Mouse (Mus musculus): Measurements from ENCODE around the gene Aldob. TPM values are rescaled to one million over a fixed set of nuclear protein-coding genes. Genes with fewer than 3 reads are reported as not detected.

Aldob gene
- polyA plus RNA-seq, 1 experiment from 2014 or later, result not detected

DNA sequence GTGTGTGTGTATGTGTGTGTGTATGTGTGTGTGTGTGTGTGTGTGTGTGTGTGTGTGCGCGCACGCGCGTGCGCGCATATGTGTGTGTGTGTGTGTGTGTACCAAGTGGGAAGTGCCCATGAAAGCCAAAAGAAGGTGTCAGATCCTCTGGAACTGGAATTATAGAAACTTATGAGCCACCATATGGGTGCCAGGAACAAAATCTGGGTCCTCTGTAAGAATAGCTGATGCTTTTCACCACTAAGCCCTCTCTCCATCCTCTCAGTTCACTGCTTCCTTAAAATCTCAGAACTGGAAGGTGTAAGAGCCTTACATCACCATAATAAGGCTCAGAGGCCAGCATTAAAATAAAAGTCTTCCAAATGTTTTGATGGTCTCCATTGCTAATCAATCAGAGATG lies 8.0 kb upstream of the Aldob start:
- Histone ChIP-seq H3K9me3 (replicated peaks) (no peaks in the 10 kb centered on the region), H3K36me3 (no peaks in the 10 kb centered on the region), H3K4me3 (no peak overlapping the region), H3K27ac (replicated peaks) (no peak overlapping the region), H3K4me1 (no peaks in the 10 kb centered on the region), H3K27me3 (ENCODE audit: low read depth, poor library complexity, severe bottlenecking) (no peaks in the 10 kb centered on the region)
- WGBS, result 97% methylated on average over 7 of the region's 7 CpGs
- no peak for DNase-seq (ENCODE audit: low spot score)

DNA sequence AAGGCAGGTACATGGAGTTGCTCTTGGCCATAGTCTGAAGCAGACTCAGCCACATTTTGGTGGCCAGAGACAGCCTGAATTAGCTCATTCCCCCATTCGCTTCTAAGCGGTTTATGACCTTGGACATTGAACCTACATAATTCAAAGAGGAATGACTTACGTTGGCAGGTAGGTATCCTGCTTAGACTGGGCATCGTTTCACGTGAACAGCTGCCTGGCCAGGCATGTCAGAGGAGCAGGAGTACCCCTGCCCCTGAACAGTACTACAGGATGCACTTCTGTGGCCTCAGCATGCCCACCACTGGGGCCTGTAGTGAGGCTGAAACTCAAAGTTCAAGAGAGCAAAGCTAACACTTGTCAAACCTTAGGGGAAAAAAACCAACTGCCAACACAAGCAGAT lies 4.0 kb upstream of the Aldob start:
- H3K27ac ChIP-seq (replicated peaks), result no peak overlapping the region
- DNase-seq (ENCODE audit: low spot score), result no peak
- no peaks in the 10 kb centered on the region for H3K4me1 ChIP-seq
- H3K27me3 ChIP-seq (ENCODE audit: low read depth, poor library complexity, severe bottlenecking), result no peaks in the 10 kb centered on the region
- no peaks in the 10 kb centered on the region for H3K36me3 ChIP-seq
- WGBS, result 93% methylated on average over 5 of the region's 5 CpGs
- no peak overlapping the region for H3K4me3 ChIP-seq
- H3K9me3 ChIP-seq (replicated peaks), result no peaks in the 10 kb centered on the region

- Histone ChIP-seq H3K4me3 (no peak overlapping the region), H3K27me3 (ENCODE audit: low read depth, poor library complexity, severe bottlenecking) (no peaks in the 10 kb centered on the region), H3K27ac (replicated peaks) (no peak overlapping the region), H3K9me3 (replicated peaks) (no peaks in the 10 kb centered on the region), H3K4me1 (no peaks in the 10 kb centered on the region), H3K36me3 (no peaks in the 10 kb centered on the region)
- 86% methylated on average over 7 of the region's 7 CpGs for WGBS
- no peak for DNase-seq (ENCODE audit: low spot score)
These were observed 1.7 kb downstream of the Aldob start for GRCm38 (mm10) chr4:49547544-49548219.

DNA sequence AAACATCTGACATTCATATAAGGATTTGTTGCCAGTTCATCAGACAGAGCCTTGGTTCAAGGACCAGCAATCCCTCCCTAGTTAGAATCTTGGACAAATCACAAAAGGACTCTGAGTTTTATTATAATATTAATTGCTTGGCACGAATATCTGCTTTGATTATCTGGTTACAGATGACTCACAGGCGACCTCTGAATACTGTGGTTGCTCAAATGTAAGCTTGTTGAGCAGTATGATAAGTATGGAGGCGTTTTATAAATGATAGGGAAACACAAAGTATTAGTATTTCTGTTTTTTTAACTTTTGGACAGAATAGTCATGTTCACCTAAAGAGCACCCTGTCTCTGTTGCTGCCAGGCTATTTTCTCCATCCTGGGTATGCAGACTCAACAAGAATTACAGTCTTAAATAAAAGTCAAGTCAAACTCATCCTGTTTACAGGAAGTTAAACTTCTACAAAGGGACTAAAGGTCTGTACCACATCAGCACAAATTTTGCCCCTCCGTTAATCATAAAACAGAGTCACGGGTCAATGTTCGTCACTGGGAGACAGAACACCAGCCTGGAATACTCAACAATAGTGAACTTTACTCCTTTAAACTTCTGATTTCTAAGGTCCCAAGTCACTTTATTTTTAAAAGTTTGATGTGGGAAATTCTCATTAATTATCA lies 2.3 kb downstream of the Aldob start:
- Histone ChIP-seq H3K9me3 (replicated peaks) (no peaks in the 10 kb centered on the region), H3K27me3 (ENCODE audit: low read depth, poor library complexity, severe bottlenecking) (no peaks in the 10 kb centered on the region), H3K4me1 (no peaks in the 10 kb centered on the region), H3K27ac (replicated peaks) (no peak overlapping the region), H3K4me3 (no peak overlapping the region), H3K36me3 (no peaks in the 10 kb centered on the region)
- 83% methylated on average over 6 of the region's 6 CpGs for WGBS
- DNase-seq (ENCODE audit: low spot score), result no peak

DNA sequence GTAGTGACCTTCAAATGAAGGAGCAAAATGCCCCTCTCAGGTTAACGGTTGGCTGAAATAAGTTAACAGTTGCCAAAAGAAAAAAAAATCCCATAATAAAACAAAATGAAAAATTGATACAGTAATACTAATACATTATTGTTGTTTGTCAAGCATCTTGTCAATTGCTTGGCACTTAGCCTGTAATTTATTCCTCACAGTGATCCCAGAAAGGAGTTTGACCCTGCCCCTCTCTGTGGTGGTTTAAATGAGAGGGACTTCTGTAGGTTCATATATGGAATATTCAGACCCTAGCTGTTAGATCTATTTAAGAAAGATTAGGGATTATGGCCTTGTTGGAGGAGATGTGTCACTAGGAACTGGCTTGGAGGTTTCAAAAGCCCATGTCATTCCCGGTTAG lies 3.3 kb downstream of the Aldob start:
- DNase-seq (ENCODE audit: low spot score), result no peak
- no peaks in the 10 kb centered on the region for H3K36me3 ChIP-seq
- 91% methylated on average over 2 of the region's 2 CpGs for WGBS

GRCm38 (mm10) chr4:49540966-49541365 lies 8.4 kb downstream of the Aldob start:
- no peak for DNase-seq (ENCODE audit: low spot score)
- Histone ChIP-seq H3K4me1 (no peaks in the 10 kb centered on the region), H3K4me3 (no peak overlapping the region), H3K36me3 (no peaks in the 10 kb centered on the region), H3K9me3 (replicated peaks) (no peaks in the 10 kb centered on the region), H3K27ac (replicated peaks) (no peak overlapping the region), H3K27me3 (ENCODE audit: low read depth, poor library complexity, severe bottlenecking) (no peaks in the 10 kb centered on the region)
- 78% methylated on average over 3 of the region's 3 CpGs for WGBS

More for the DNA sequence above, 3.3 kb downstream of the Aldob start:
- H3K27ac ChIP-seq (replicated peaks), result no peak overlapping the region
- no peaks in the 10 kb centered on the region for H3K9me3 ChIP-seq (replicated peaks)
- H3K4me3 ChIP-seq, result no peak overlapping the region
- H3K4me1 ChIP-seq, result no peaks in the 10 kb centered on the region
- H3K27me3 ChIP-seq (ENCODE audit: low read depth, poor library complexity, severe bottlenecking), result no peaks in the 10 kb centered on the region

GRCm38 (mm10) chr4:49539665-49540064 lies 9.7 kb downstream of the Aldob start:
- DNase-seq (ENCODE audit: low spot score), result no peak
- no peaks in the 10 kb centered on the region for H3K27me3 ChIP-seq (ENCODE audit: low read depth, poor library complexity, severe bottlenecking)
- no peak overlapping the region for H3K27ac ChIP-seq (replicated peaks)
- H3K36me3 ChIP-seq, result no peaks in the 10 kb centered on the region
- 81% methylated on average over 6 of the region's 6 CpGs for WGBS
- no peak overlapping the region for H3K4me3 ChIP-seq
- no peaks in the 10 kb centered on the region for H3K9me3 ChIP-seq (replicated peaks)
- H3K4me1 ChIP-seq, result no peaks in the 10 kb centered on the region

DNA sequence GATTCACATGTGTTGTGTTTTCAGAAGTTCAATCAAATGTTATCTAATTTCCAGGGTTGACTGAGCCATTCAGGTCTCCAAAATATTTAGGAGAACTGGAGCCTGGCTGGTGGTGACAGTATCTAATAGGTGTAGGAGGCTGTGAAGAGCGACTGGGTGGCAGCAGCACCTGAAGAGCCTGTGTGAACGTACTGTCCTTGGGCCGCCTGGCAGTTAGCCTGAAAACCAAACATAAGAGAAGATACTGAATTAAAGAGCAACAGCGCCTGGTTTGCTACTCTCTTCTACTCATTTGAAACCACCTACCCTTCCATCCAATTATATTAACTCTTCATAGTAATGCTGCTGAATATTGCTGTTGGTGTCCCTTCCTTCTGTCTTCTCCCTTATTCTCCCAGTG lies 12.7 kb downstream of the Aldob start:
- Histone ChIP-seq H3K9me3 (replicated peaks) (no peaks in the 10 kb centered on the region), H3K27ac (replicated peaks) (no peak overlapping the region), H3K4me3 (no peak overlapping the region), H3K27me3 (ENCODE audit: low read depth, poor library complexity, severe bottlenecking) (no peaks in the 10 kb centered on the region), H3K36me3 (peaks cover 10% of the 10 kb centered on the region), H3K4me1 (no peaks in the 10 kb centered on the region)
- WGBS, result 90% methylated on average over 4 of the region's 4 CpGs
- no peak for DNase-seq (ENCODE audit: low spot score)

DNA sequence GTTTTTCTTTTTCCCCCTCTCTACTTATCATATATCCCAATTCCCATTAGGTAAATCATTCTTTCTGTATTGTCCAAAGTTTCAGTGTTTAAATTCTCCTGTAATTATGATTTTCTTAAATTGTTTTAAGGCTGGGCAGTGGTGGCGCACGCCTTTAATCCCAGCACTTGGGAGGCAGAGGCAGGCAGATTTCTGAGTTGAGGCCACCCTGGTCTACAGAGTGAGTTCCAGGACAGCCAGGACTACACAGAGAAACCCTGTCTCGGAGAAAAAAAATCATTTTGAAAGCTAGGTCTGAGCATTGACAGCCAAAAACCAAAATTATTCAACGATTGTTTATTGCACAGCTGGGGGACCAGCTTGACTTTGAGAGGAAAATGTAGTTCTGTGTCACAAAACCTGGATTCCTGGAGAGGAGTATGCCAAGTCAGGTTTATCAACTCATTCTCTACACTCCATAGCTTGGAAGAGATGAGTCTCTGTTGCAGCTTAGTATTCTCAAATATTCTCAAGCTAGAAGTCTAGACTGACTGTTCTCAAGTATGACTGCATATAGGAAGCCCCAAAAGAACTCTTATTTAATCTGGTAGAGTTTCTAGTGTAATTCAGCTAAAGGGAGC lies 13.6 kb downstream of the Aldob start:
- Histone ChIP-seq H3K27ac (replicated peaks) (no peak overlapping the region), H3K36me3 (peaks cover 18% of the 10 kb centered on the region), H3K27me3 (ENCODE audit: low read depth, poor library complexity, severe bottlenecking) (no peaks in the 10 kb centered on the region), H3K9me3 (replicated peaks) (no peaks in the 10 kb centered on the region), H3K4me1 (no peaks in the 10 kb centered on the region), H3K4me3 (no peak overlapping the region)
- WGBS, result 93% methylated on average over 4 of the region's 4 CpGs
- no peak for DNase-seq (ENCODE audit: low spot score)

DNA sequence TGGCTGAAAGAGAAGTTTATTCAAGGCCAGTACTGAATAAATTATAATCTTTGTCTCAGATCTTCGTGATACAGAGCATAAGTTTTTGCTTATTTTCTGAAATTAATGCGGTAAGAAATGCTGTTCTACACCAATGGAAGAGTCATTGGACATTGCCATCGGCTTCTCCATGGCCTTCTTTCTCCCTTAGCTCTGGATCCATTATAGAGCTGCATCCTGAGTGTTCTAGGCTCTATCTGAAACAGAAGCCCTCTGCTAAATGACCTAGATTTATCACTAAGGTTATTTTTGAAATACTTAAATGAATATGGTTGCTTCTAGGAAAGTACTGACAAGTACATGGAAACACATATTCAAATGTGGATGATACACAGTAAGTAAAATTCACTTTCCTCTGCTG lies 14.3 kb downstream of the Aldob start:
- Histone ChIP-seq H3K36me3 (peaks cover 25% of the 10 kb centered on the region), H3K27me3 (ENCODE audit: low read depth, poor library complexity, severe bottlenecking) (no peaks in the 10 kb centered on the region), H3K9me3 (replicated peaks) (peaks cover 6% of the 10 kb centered on the region), H3K4me3 (no peak overlapping the region), H3K4me1 (no peaks in the 10 kb centered on the region), H3K27ac (replicated peaks) (no peak overlapping the region)
- 87% methylated on average over 3 of the region's 3 CpGs for WGBS
- no peak for DNase-seq (ENCODE audit: low spot score)

- H3K4me3 ChIP-seq, result peak overlapping the region; percentile 14; the same call in 1 of the 2 replicates
- no peaks in the 10 kb centered on the region for H3K9me3 ChIP-seq (replicated peaks)
- peaks cover 29% of the 10 kb centered on the region for H3K4me1 ChIP-seq
- WGBS, result 91% methylated on average over 9 of the region's 9 CpGs
- peaks cover 55% of the 10 kb centered on the region for H3K36me3 ChIP-seq
- DNase-seq (ENCODE audit: low spot score), result no peak
- no peak overlapping the region for H3K27ac ChIP-seq (replicated peaks)
- no peaks in the 10 kb centered on the region for H3K27me3 ChIP-seq (ENCODE audit: low read depth, poor library complexity, severe bottlenecking)
These were observed 26.8 kb downstream of the Aldob start for GRCm38 (mm10) chr4:49522576-49522975.

DNA sequence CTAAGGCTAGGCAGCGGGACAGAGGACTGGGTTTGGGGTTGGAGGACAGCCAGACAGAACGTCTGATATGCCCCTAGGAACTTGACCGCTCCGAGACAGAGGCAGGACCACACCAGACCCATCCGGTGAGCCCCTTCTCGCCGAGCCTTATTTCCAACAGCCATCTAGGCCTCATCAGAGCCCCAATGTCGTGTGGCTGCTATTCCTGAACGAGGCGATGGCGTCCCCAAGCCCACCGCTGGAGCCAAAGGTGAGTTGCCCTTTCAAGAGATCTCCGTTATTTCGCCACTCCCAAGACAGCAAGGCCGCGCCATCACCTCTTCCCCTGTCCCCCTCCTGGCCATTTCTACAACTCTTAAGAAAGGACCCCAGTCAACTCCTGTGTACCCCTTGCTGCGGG lies 28.0 kb downstream of the Aldob start:
- H3K27me3 ChIP-seq (ENCODE audit: low read depth, poor library complexity, severe bottlenecking), result no peaks in the 10 kb centered on the region
- DNase-seq (ENCODE audit: low spot score), result no peak
- H3K27ac ChIP-seq (replicated peaks), result peak overlapping the region; percentile 90
- H3K4me3 ChIP-seq, result peak overlapping the region; percentile 75
- no peaks in the 10 kb centered on the region for H3K9me3 ChIP-seq (replicated peaks)
- peaks cover 29% of the 10 kb centered on the region for H3K4me1 ChIP-seq
- under 1% methylated on average over 17 of the region's 17 CpGs for WGBS
- peaks cover 50% of the 10 kb centered on the region for H3K36me3 ChIP-seq
